24 mouse cellular contexts compared by ENCODE assay signal in the genomic region with DNA sequence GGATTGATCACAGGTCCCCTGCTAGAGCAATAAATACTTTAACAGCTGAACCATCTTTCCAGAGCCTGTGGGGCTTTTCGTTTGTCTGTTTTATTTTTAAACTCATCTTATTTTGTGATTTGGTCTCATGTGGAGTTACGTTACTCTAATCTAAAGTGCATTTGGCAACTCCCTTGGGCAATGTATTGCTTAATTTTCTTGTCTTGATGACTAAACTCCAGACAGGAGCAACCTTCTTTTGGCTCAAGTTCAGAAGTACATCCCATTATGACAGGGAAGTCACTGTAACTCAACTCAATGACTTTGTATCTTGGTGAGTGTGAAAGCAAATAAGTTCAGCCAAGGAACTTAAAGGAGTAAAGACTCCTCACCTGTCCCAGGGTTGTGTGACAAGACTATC. TPM values are rescaled to one million over a fixed set of nuclear protein-coding genes. Genes with fewer than 3 reads are reported as not detected.
DNase-seq lines count a peak whose midpoint lies in the region; ATAC-seq and TF ChIP-seq lines count a peak whose summit lies in the region.
"Had no signal": no experiment of that assay in that cellular context is flagged by ENCODE, and none has a peak within 500 bp of the region (broad histone marks: within the 10 kb centered on the region; RNA-seq: fewer than 3 reads in every experiment).

No protein-coding gene starts in this region.

- H3K4me3 ChIP-seq in myocyte = no peak overlapping the region
- H3K4me3 ChIP-seq in hindbrain, embryonic 14.5 days (replicated peaks; ENCODE audit: low read length) = no peak overlapping the region
- H3K4me3 ChIP-seq: erythroblast, embryonic 14.5 days; heart, adult 2 months; heart, embryonic 12.5 days; hindbrain, embryonic 15.5 days; limb, embryonic 12.5 days; liver, embryonic 15.5 days; megakaryocyte, embryonic 14.5 days; midbrain, embryonic 13.5 days had no signal

- intact Hi-C loops in left cerebral cortex, postnatal 25 days (cut with DNase I) = loop anchor here (5.0 kb wide), 1 partner anchor 57 kb away; no protein-coding TSS in a partner anchor

- TF ChIP-seq POLR2A in myocyte (IDR thresholded peaks at IDR 0.05; ENCODE audit: insufficient read length, low read depth) = no peak

- H3K4me1 ChIP-seq in hindbrain, embryonic 14.5 days (replicated peaks; ENCODE audit: control insufficient read depth, insufficient read depth, low read length) = no peaks in the 10 kb centered on the region
- H3K4me1 ChIP-seq: hindbrain, embryonic 15.5 days; limb, embryonic 12.5 days; liver, embryonic 15.5 days; midbrain, embryonic 13.5 days had no signal

- WGBS in hindbrain, embryonic 14.5 days = 81% methylated on average over 2 of the region's 2 CpGs

- H3ac ChIP-seq in myocyte (ENCODE audit: control insufficient read depth, insufficient read length) = no peak overlapping the region

- no peaks in the 10 kb centered on the region for H3K79me2 ChIP-seq in myocyte (ENCODE audit: control insufficient read depth, insufficient read depth)

- no peaks in the 10 kb centered on the region for H3K36me3 ChIP-seq in myocyte (ENCODE audit: control insufficient read depth, insufficient read depth)
- H3K36me3 ChIP-seq in hindbrain, embryonic 14.5 days (replicated peaks; ENCODE audit: control insufficient read depth, insufficient read depth) = no peaks in the 10 kb centered on the region
- H3K36me3 ChIP-seq: heart, embryonic 12.5 days; hindbrain, embryonic 15.5 days; limb, embryonic 12.5 days; liver, embryonic 15.5 days; midbrain, embryonic 13.5 days had no signal

- no peaks in the 10 kb centered on the region for H3K27me3 ChIP-seq in myocyte (ENCODE audit: control insufficient read depth, insufficient read depth, insufficient read length)
- H3K27me3 ChIP-seq in hindbrain, embryonic 14.5 days (ENCODE audit: control insufficient read depth, insufficient read depth, low read length) = no peaks in the 10 kb centered on the region
- H3K27me3 ChIP-seq: heart, embryonic 12.5 days; hindbrain, embryonic 15.5 days; limb, embryonic 12.5 days; liver, embryonic 15.5 days; midbrain, embryonic 13.5 days had no signal

- H3K27ac ChIP-seq in hindbrain, embryonic 14.5 days = no peak overlapping the region
- H3K27ac ChIP-seq: heart, adult 2 months; hindbrain, embryonic 15.5 days; limb, embryonic 12.5 days; liver, embryonic 15.5 days; midbrain, embryonic 13.5 days had no signal

- ATAC-seq in hindbrain, embryonic 14.5 days (ENCODE audit: low FRiP score) = no peak
- ATAC-seq: forebrain, embryonic 14.5 days; inflammation-experienced regulatory T-cells, adult 6 months; midbrain, embryonic 13.5 days had no signal

- no peak overlapping the region for H3K9ac ChIP-seq in hindbrain, embryonic 14.5 days
- H3K9ac ChIP-seq: heart, embryonic 12.5 days; hindbrain, embryonic 15.5 days; limb, embryonic 12.5 days; liver, embryonic 15.5 days; midbrain, embryonic 13.5 days had no signal

- no peaks in the 10 kb centered on the region for H3K9me3 ChIP-seq in hindbrain, embryonic 14.5 days (ENCODE audit: control insufficient read depth, low read length)
- H3K9me3 ChIP-seq: heart, embryonic 12.5 days; hindbrain, embryonic 15.5 days; limb, embryonic 12.5 days; liver, embryonic 15.5 days; megakaryocyte, embryonic 14.5 days; midbrain, embryonic 13.5 days had no signal

- no peak overlapping the region for H3K4me2 ChIP-seq in myocyte (ENCODE audit: low read depth)
- H3K4me2 ChIP-seq in hindbrain, embryonic 14.5 days (replicated peaks) = no peak overlapping the region
- H3K4me2 ChIP-seq: heart, embryonic 12.5 days; hindbrain, embryonic 15.5 days; limb, embryonic 12.5 days; liver, embryonic 15.5 days; midbrain, embryonic 13.5 days had no signal

- DNase-seq in 416B (ENCODE audit: low read depth) (peak; percentile 90), MN1 (ENCODE audit: low spot score) (peak; percentile 62)
- DNase-seq in fibroblast of lung, adult 2 months (ENCODE audit: low read depth) = peak; percentile 15
- no peak for DNase-seq in hindbrain, embryonic 14.5 days (ENCODE audit: low spot score)
- no peak for DNase-seq in left cerebral cortex, postnatal 25 days (ENCODE audit: low spot score in 2 of 2)
- DNase-seq: adrenal gland, postnatal 14 days; cerebellum, adult 18-20 months; cerebellum, postnatal 14 days; gastrocnemius, postnatal 25 days; heart, adult 2 months; kidney, adult 11 months; kidney, postnatal 14 days; layer of hippocampus, adult 9-11 months; thymus, postnatal 4 days had no signal

TF ChIP-seq in myocyte, 11 proteins besides CTCF, POLR2A, EP300 and RAD21:
- TF ChIP-seq SRF (IDR thresholded peaks at IDR 0.05; ENCODE audit: control insufficient read depth, insufficient read length, low read depth) (no peak), CEBPB (IDR thresholded peaks at IDR 0.05; ENCODE audit: insufficient read depth, poor library complexity, severe bottlenecking) (peak; percentile 94)

RNA-seq across cellular contexts. Expression of gene Ppcdc, which starts 55.3 kb away (rescaled TPM):
- 16.2 TPM for polyA plus RNA-seq in myocyte (2012; fragmentation: generic; extraction: Trizol)
- polyA plus RNA-seq in hindbrain, embryonic 14.5 days (2014; fragmentation: Nextera tagmentation; extraction: Ambion mirVana) = 19.8 and 21.9 TPM in 2 replicates
- 10 to 100 TPM; 15.5 to 16.5 TPM for total RNA-seq in left cerebral cortex, postnatal 25 days (2021)

Comparison
In these comparisons a context has a peak if more than half of its experiments do, and no peak if none do; other contexts are left out.
1. DNase-seq: peak in 416B (single experiment), MN1 (single experiment) and fibroblast of lung, adult 2 months (single experiment); none in hindbrain, embryonic 14.5 days (single experiment) and left cerebral cortex, postnatal 25 days (0 of 2).